Mouse (Mus musculus): ENCODE measurements around the gene Mrps27.
A peak's percentile ranks its signal among the peaks of the same experiment; 100 is the strongest.

Gene Mrps27

GRCm38 (mm10) chr13:99351596-99351995 is 7.0 kb downstream of the Mrps27 start:
- no peak for DNase-seq (ENCODE audit: low read depth, low spot score)

GRCm38 (mm10) chr13:99352758-99353489 is 8.3 kb downstream of the Mrps27 start:
- DNase-seq (ENCODE audit: low read depth, low spot score), result peak; percentile 96

- no peak for DNase-seq (ENCODE audit: low read depth, low spot score)
Observed at GRCm38 (mm10) chr13:99353490-99353851, 8.9 kb downstream of the Mrps27 start.

- no peak for DNase-seq (ENCODE audit: low read depth, low spot score)
Observed at GRCm38 (mm10) chr13:99355072-99355471, 10.5 kb downstream of the Mrps27 start.

GRCm38 (mm10) chr13:99355861-99356260 is 11.3 kb downstream of the Mrps27 start:
- DNase-seq (ENCODE audit: low read depth, low spot score), result no peak

- no peak for DNase-seq (ENCODE audit: low read depth, low spot score)
Observed at GRCm38 (mm10) chr13:99356428-99357265, 12.1 kb downstream of the Mrps27 start.

- no peak for DNase-seq (ENCODE audit: low read depth, low spot score)
Observed at GRCm38 (mm10) chr13:99358921-99359320, 14.3 kb downstream of the Mrps27 start.

- DNase-seq (ENCODE audit: low read depth, low spot score), result no peak
Observed at GRCm38 (mm10) chr13:99363866-99364265, 19.3 kb downstream of the Mrps27 start.

GRCm38 (mm10) chr13:99366422-99367175 is 22.0 kb downstream of the Mrps27 start:
- DNase-seq (ENCODE audit: low read depth, low spot score), result no peak

GRCm38 (mm10) chr13:99367554-99368174 is 23.1 kb downstream of the Mrps27 start:
- no peak for DNase-seq (ENCODE audit: low read depth, low spot score)

- no peak for DNase-seq (ENCODE audit: low read depth, low spot score)
Observed at GRCm38 (mm10) chr13:99369103-99369502, 24.5 kb downstream of the Mrps27 start.

GRCm38 (mm10) chr13:99371285-99371684 is 26.7 kb downstream of the Mrps27 start:
- no peak for DNase-seq (ENCODE audit: low read depth, low spot score)

- DNase-seq (ENCODE audit: low read depth, low spot score), result no peak
Observed at GRCm38 (mm10) chr13:99373684-99374083, 29.1 kb downstream of the Mrps27 start.

- DNase-seq (ENCODE audit: low read depth, low spot score), result no peak
Observed at GRCm38 (mm10) chr13:99374191-99374590, 29.6 kb downstream of the Mrps27 start.

- peak; percentile 26 for DNase-seq (ENCODE audit: low read depth, low spot score)
Observed at GRCm38 (mm10) chr13:99375550-99375949, 31.0 kb downstream of the Mrps27 start.

GRCm38 (mm10) chr13:99377055-99377454 is 32.5 kb downstream of the Mrps27 start:
- DNase-seq (ENCODE audit: low read depth, low spot score), result no peak

GRCm38 (mm10) chr13:99378223-99378622 is 33.6 kb downstream of the Mrps27 start:
- DNase-seq (ENCODE audit: low read depth, low spot score), result no peak

GRCm38 (mm10) chr13:99382373-99382772 is 37.8 kb downstream of the Mrps27 start:
- no peak for DNase-seq (ENCODE audit: low read depth, low spot score)

GRCm38 (mm10) chr13:99384555-99385203 is 40.1 kb downstream of the Mrps27 start:
- no peak for DNase-seq (ENCODE audit: low read depth, low spot score)

GRCm38 (mm10) chr13:99385911-99386310 is 41.3 kb downstream of the Mrps27 start:
- DNase-seq (ENCODE audit: low read depth, low spot score), result no peak

- no peak for DNase-seq (ENCODE audit: low read depth, low spot score)
Observed at GRCm38 (mm10) chr13:99386341-99386740, 41.8 kb downstream of the Mrps27 start.
